Mouse (Mus musculus): ENCODE measurements around the gene Cox19. TPM values are rescaled to one million over a fixed set of nuclear protein-coding genes. Genes with fewer than 3 reads are reported as not detected.

The Cox19 gene
- polyA plus RNA-seq, 1 experiment from 2014 or later: 106 TPM

- no peak within 1 kb of the TSS for H3K4me2 ChIP-seq
- H3K9me3 ChIP-seq (ENCODE audit: low read depth, low read length): no peaks in the 10 kb centered on the region
- ATAC-seq (ENCODE audit: insufficient read depth) (no peak), DNase-seq (no peak)
- WGBS: 53% methylated on average over 6 of the region's 6 CpGs
- H3K4me3 ChIP-seq (ENCODE audit: low read depth, low read length): no peak within 1 kb of the TSS
- H3K27ac ChIP-seq (ENCODE audit: low read depth): no peak within 1 kb of the TSS
- no peaks in the 10 kb centered on the region for H3K27me3 ChIP-seq (ENCODE audit: insufficient read depth, low read length)
- no peak for TF ChIP-seq CTCF (IDR thresholded peaks at IDR 0.05; ENCODE audit: low read depth)
- no peaks in the 10 kb centered on the region for H3K36me3 ChIP-seq (ENCODE audit: insufficient read depth)
- H3K4me1 ChIP-seq (ENCODE audit: insufficient read depth): no peaks in the 10 kb centered on the region
- peak within 1 kb of the TSS; percentile 31 for H3K9ac ChIP-seq
Measured at GRCm38 (mm10) chr5:139352317-139352716, 1.1 kb upstream of the Cox19 start, which contains the start of gene Cyp2w1. TSS of gene Cyp2w1 (plus strand) at chr5:139352617.

GRCm38 (mm10) chr5:139351628-139352027 lies 410 bp upstream of the Cox19 start:
- TF ChIP-seq CTCF (IDR thresholded peaks at IDR 0.05; ENCODE audit: low read depth): no peak
- Histone ChIP-seq H3K27me3 (ENCODE audit: insufficient read depth, low read length) (no peaks in the 10 kb centered on the region), H3K27ac (ENCODE audit: low read depth) (no peak overlapping the region), H3K4me2 (no peak overlapping the region), H3K4me1 (ENCODE audit: insufficient read depth) (no peaks in the 10 kb centered on the region), H3K4me3 (ENCODE audit: low read depth, low read length) (no peak overlapping the region), H3K36me3 (ENCODE audit: insufficient read depth) (no peaks in the 10 kb centered on the region), H3K9me3 (ENCODE audit: low read depth, low read length) (no peaks in the 10 kb centered on the region), H3K9ac (peak overlapping the region; percentile 31; the same call in 1 of the 2 replicates)
- DNase-seq (no peak), ATAC-seq (ENCODE audit: insufficient read depth) (no peak)
- 21% methylated on average over 8 of the region's 8 CpGs for WGBS

DNA sequence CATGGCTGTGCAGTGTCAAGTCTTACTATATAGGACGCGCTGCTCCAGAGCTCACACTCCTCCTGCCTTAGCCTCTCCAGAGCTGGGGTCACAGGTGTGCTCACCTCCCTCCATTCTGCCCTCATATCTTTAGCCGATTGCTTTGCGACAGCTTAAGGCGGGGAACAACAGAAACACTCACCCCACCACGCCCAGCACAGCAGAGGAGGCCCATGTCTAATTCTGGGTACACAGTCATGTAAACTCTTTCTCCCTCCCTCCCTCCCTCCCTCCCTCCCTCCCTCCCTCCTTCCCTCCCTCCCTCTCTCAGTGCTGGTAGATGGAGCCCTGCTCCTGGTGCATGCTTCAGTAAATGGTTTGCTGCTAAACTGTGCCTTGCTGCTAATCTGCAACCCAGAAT lies 1.5 kb downstream of the Cox19 start:
- no peak for DNase-seq
- H3K4me2 ChIP-seq: no peak overlapping the region
- no peak for ATAC-seq (ENCODE audit: insufficient read depth)
- H3K4me3 ChIP-seq (ENCODE audit: low read depth, low read length): no peak overlapping the region
- TF ChIP-seq CTCF (IDR thresholded peaks at IDR 0.05; ENCODE audit: low read depth): no peak
- no peaks in the 10 kb centered on the region for H3K36me3 ChIP-seq (ENCODE audit: insufficient read depth)
- H3K27ac ChIP-seq (ENCODE audit: low read depth): no peak overlapping the region
- 0 out of 2 replicates have a peak, but pooled peaks cover 2% of the 10 kb centered on the region for H3K4me1 ChIP-seq (ENCODE audit: insufficient read depth)
- no peaks in the 10 kb centered on the region for H3K9me3 ChIP-seq (ENCODE audit: low read depth, low read length)
- no peaks in the 10 kb centered on the region for H3K27me3 ChIP-seq (ENCODE audit: insufficient read depth, low read length)
- 62% methylated on average over 6 of the region's 6 CpGs for WGBS
- no peak overlapping the region for H3K9ac ChIP-seq

DNA sequence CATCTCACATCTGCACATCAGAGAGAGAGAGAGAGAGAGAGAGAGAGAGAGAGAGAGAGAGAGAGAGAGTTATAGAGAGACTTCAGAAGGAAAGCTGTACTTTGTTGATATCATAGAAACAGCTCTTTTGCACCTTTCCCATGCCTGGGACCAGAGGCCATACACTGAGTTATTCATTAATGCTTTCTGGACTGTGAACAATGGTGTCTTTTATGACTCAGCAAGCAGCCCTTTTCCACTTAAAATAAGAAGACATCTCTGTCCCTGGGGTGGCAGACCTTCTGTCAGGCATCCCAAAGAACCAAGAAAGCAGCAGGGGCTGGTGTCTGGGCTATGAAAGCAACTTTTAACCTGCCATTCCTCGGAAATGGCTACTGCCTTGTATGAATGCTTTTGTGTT lies 4.0 kb downstream of the Cox19 start:
- ATAC-seq (ENCODE audit: insufficient read depth): no peak
- Histone ChIP-seq H3K9ac (no peak overlapping the region), H3K27ac (ENCODE audit: low read depth) (peak overlapping the region; percentile 50; the same call in 1 of the 2 replicates)

DNA sequence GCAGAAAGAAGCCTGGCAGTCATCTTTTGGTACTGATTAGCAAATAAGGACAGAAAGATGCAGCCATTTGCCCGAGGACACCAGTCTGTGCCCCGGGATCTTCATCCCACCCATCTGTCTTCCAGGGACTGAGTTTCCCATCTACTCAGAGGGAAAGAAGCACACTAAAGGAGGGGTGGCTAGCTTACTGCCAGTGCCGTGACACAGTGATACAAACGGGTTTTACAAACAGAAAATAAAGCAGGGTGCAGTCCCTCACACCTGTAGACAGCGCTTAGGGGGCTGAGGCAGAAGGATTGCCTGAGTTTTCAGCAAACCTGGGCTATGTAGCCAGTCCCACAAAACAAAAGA lies 5.9 kb downstream of the Cox19 start:
- no peaks in the 10 kb centered on the region for H3K27me3 ChIP-seq (ENCODE audit: insufficient read depth, low read length)
- peak overlapping the region; percentile 51 for H3K9ac ChIP-seq
- no peak for TF ChIP-seq CTCF (IDR thresholded peaks at IDR 0.05; ENCODE audit: low read depth)
- 10% methylated on average over 5 of the region's 5 CpGs for WGBS
- DNase-seq: no peak
- peaks cover 24% of the 10 kb centered on the region for H3K36me3 ChIP-seq (ENCODE audit: insufficient read depth)
- H3K4me2 ChIP-seq: peak overlapping the region; percentile 96
- H3K4me3 ChIP-seq (ENCODE audit: low read depth, low read length): peak overlapping the region; percentile 79
- H3K9me3 ChIP-seq (ENCODE audit: low read depth, low read length): no peaks in the 10 kb centered on the region
- H3K4me1 ChIP-seq (ENCODE audit: insufficient read depth): peaks cover 2% of the 10 kb centered on the region; the same call in 1 of the 2 replicates
- peak overlapping the region; percentile 40; the same call in 1 of the 2 replicates for H3K27ac ChIP-seq (ENCODE audit: low read depth)
- peak; percentile 44 for ATAC-seq (ENCODE audit: insufficient read depth)

More for the DNA sequence above, 4.0 kb downstream of the Cox19 start:
- Histone ChIP-seq H3K4me2 (no peak overlapping the region), H3K9me3 (ENCODE audit: low read depth, low read length) (no peaks in the 10 kb centered on the region), H3K4me3 (ENCODE audit: low read depth, low read length) (no peak overlapping the region), H3K36me3 (ENCODE audit: insufficient read depth) (peaks cover 8% of the 10 kb centered on the region), H3K4me1 (ENCODE audit: insufficient read depth) (peaks cover 2% of the 10 kb centered on the region; the same call in 1 of the 2 replicates), H3K27me3 (ENCODE audit: insufficient read depth, low read length) (no peaks in the 10 kb centered on the region)
- WGBS: 47% methylated on average over 1 of the region's 1 CpGs
- no peak for TF ChIP-seq CTCF (IDR thresholded peaks at IDR 0.05; ENCODE audit: low read depth)
- DNase-seq: no peak

DNA sequence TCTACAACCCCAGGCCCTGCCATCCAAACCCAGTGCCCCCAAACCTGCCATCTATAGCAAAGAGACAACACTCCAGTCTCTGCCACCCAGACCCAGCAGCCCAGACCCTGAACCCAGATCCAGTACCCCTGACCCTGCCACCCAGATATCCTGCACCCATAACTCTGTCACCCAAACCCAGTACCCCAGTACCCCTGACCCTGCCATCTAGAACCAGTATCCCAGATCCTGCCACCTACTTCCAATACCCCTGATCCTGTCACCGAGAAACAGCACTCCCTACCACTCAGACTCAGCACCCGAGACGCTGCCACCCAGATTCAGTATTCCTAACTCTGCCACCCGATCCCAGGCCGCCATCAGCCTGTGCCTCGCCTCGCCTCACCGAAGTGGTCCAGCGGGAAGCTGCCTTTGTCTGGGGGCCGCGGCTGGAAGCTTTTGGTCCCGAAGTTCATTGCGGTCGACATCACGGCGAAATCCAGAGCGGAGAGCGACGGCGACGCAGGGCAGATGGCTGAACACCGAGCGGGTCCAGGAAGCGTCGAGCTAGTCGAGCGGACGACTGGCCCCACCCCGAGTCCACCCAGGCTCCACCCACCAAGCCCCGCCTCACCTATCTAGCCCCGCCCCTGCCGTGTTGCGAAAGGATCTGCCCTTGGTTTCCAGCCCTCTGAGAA lies 6.4 kb downstream of the Cox19 start:
- Histone ChIP-seq H3K36me3 (ENCODE audit: insufficient read depth) (peaks cover 29% of the 10 kb centered on the region), H3K27ac (ENCODE audit: low read depth) (peak overlapping the region; percentile 59; the same call in 1 of the 2 replicates), H3K4me2 (peak overlapping the region; percentile 96), H3K27me3 (ENCODE audit: insufficient read depth, low read length) (no peaks in the 10 kb centered on the region), H3K4me1 (ENCODE audit: insufficient read depth) (peaks cover 2% of the 10 kb centered on the region; the same call in 1 of the 2 replicates), H3K9me3 (ENCODE audit: low read depth, low read length) (no peaks in the 10 kb centered on the region), H3K4me3 (ENCODE audit: low read depth, low read length) (peak overlapping the region; percentile 79), H3K9ac (peak overlapping the region; percentile 91)
- TF ChIP-seq CTCF (IDR thresholded peaks at IDR 0.05; ENCODE audit: low read depth): no peak
- 0% methylated on average over 33 of the region's 33 CpGs for WGBS
- peak; percentile 92 for ATAC-seq (ENCODE audit: insufficient read depth)
- DNase-seq: peak; percentile 97

DNA sequence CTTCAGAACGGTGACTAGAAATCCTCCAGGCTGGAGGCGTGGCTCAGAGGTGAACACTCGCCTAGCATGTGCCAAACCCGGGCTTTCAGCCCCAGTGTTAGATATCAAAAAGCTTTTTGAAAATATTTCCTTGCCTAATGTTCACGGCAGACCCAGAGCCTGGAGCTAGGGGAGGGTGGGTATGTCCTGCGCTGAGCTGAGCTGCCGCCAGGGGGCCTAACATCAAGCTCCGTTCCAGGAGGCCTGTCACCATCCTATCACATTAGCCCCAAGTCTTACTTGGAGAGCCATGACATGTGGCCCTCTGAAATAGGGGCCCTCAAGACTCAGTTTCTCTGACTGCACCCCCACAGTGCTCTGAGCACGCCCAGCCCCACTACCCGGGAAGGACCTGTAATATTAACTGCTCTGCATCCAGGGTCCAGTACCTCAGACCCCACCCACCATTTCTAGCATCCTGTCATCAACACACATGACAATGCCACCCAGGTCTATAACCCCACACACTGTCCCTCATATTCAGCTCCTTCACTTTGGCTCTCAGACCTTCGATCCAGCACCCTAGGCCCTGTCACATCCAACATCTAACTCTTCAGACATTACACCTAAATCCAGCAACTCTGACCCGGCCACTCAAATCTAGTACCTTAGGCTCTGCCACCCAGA lies 7.1 kb downstream of the Cox19 start:
- ATAC-seq (ENCODE audit: insufficient read depth) (peak; percentile 72), DNase-seq (peak; percentile 91)
- no peaks in the 10 kb centered on the region for H3K27me3 ChIP-seq (ENCODE audit: insufficient read depth, low read length)
- TF ChIP-seq CTCF (IDR thresholded peaks at IDR 0.05; ENCODE audit: low read depth): peak; percentile 89
- peaks cover 2% of the 10 kb centered on the region; the same call in 1 of the 2 replicates for H3K4me1 ChIP-seq (ENCODE audit: insufficient read depth)
- H3K36me3 ChIP-seq (ENCODE audit: insufficient read depth): peaks cover 36% of the 10 kb centered on the region
- H3K9ac ChIP-seq: peak overlapping the region; percentile 91
- H3K9me3 ChIP-seq (ENCODE audit: low read depth, low read length): no peaks in the 10 kb centered on the region
- H3K4me2 ChIP-seq: peak overlapping the region; percentile 96
- peak overlapping the region; percentile 79 for H3K4me3 ChIP-seq (ENCODE audit: low read depth, low read length)
- WGBS: 3% methylated on average over 12 of the region's 12 CpGs
- H3K27ac ChIP-seq (ENCODE audit: low read depth): 0 out of 2 replicates have a peak overlapping the region, but pooled peaks have one; percentile 26

Data from lung, embryonic 14.5 days (tissue).